Mouse (Mus musculus) forebrain, postnatal 0 days (tissue): Measurements from ENCODE around the gene Sphk1. TPM values are rescaled to one million over a fixed set of nuclear protein-coding genes. Genes with fewer than 3 reads are reported as not detected.
"Not testable (repeated sequence)": the region's sequence is repeated elsewhere in the genome, so short reads cannot be mapped to it uniquely, and the experiment has no call there.

Source experiments
- ATAC-seq: fragments of 200-750 bp; cut with Nextera tagmentation; 2 replicates; pipeline ENCODE4 v1.8.0; 2017; ENCODE audit warnings: mild to moderate bottlenecking, moderate library complexity
- DNase-seq: peaks from one replicate; pipeline ENCODE4 v3.0.0-alpha.2; 2015
- H3K27ac ChIP-seq: fragments of 300-500 bp; sonication (generic); 2 replicates; pipeline ENCODE4 v1.5.1; 2014; ENCODE audit warnings: low read depth, mild to moderate bottlenecking, antibody characterized with exemption, low read length, moderate library complexity, mixed read lengths
- H3K27me3 ChIP-seq: fragments of 300-500 bp; sonication (generic); 2 replicates; pipeline ENCODE4 v1.6.1; 2014; ENCODE audit warnings: mild to moderate bottlenecking, low read length, mixed read lengths; ENCODE audit not compliant: insufficient read depth
- H3K36me3 ChIP-seq: fragments of 300-500 bp; sonication (generic); 2 replicates; pipeline ENCODE4 v1.6.1; 2014; ENCODE audit warnings: mild to moderate bottlenecking, moderate library complexity; ENCODE audit not compliant: insufficient read depth
- H3K4me1 ChIP-seq: fragments of 300-500 bp; sonication (generic); 2 replicates; pipeline ENCODE4 v1.6.1; 2014; ENCODE audit warnings: antibody characterized with exemption; ENCODE audit not compliant: insufficient read depth
- H3K4me2 ChIP-seq: fragments of 300-500 bp; sonication (generic); 2 replicates; pipeline ENCODE4 v1.6.1; 2014; ENCODE audit warnings: low read depth, mild to moderate bottlenecking, moderate library complexity
- H3K4me3 ChIP-seq: fragments of 300-500 bp; sonication (generic); 2 replicates; pipeline ENCODE4 v1.5.1; 2014; ENCODE audit warnings: low read depth, low read length, mixed read lengths
- H3K9ac ChIP-seq: fragments of 300-500 bp; sonication (generic); 2 replicates; pipeline ENCODE4 v1.6.1; 2014; ENCODE audit warnings: mild to moderate bottlenecking
- H3K9me3 ChIP-seq: fragments of 300-500 bp; sonication (generic); 2 replicates; pipeline ENCODE4 v1.6.1; 2016; ENCODE audit warnings: low read length
- CTCF ChIP-seq: sonication (generic); IDR thresholded peaks from 2 replicates; pipeline ENCODE4 v1.5.1; 2016; ENCODE audit warnings: antibody characterized with exemption, control low read depth, low read depth
- WGBS: fragments of 180-500 bp; shearing (Covaris S2); extraction: QIAGEN DNeasy Blood & Tissue Kit; methylation state at CpG from one replicate; pipeline ENCODE4 v1.1.7; 2014; 5-methylcytosine and 5-hydroxymethylcytosine counted together
- polyA plus RNA-seq: library from polyadenylated mRNA; unstranded; fragments of >200 nt; fragmentation: Nextera tagmentation; extraction: Ambion mirVana; gene quantifications from 2 replicates; pipeline ENCODE4 v1.2.1, GENCODE M21; 2015
- total RNA-seq: library from RNA; depleted of rRNA; stranded (reverse); fragments of >200 nt; gene quantifications from 2 replicates; pipeline ENCODE4 v1.2.3, GENCODE M21; 2014

Gene Sphk1
- total and polyA plus RNA-seq, 2 experiments from 2014 or later: 10.2 to 13.8 TPM

DNA sequence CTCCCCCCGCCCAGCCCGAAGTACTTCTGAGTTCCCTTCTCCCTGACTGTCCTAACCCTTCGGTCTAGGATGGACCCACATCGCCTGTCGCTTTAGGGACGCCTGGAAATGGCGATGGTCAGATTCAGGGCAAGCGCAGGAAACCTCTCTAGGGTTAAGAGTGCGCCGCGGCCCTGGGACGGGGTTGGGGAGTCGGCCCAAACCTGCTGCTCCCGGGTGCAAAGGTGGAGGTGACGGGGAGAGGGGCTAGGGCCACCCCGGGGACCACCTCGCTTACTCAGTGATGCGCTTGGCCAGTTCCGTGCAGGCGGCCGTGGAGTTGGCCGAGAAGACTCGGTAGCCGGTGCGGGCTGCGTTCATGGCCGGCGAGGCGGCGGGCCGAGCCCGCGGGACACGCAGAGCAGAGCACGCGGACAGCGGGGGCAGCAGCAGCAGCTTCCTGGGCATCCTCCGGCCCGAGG lies 40.9 kb upstream of the Sphk1 start:
- WGBS: 2% methylated on average over 39 of the region's 39 CpGs
- H3K9me3 ChIP-seq: no peaks in the 10 kb centered on the region
- peak overlapping the region; percentile 71 for H3K4me2 ChIP-seq
- no peaks in the 10 kb centered on the region for H3K27me3 ChIP-seq
- H3K4me1 ChIP-seq: 0 out of 2 replicates have a peak, but pooled peaks cover 6% of the 10 kb centered on the region
- H3K36me3 ChIP-seq: peaks cover 27% of the 10 kb centered on the region
- H3K27ac ChIP-seq: peak overlapping the region; percentile 86
- H3K9ac ChIP-seq: peak overlapping the region; percentile 91
- ATAC-seq (peak; percentile 40), DNase-seq (peak; percentile 17)
- TF ChIP-seq CTCF: no peak
- H3K4me3 ChIP-seq: peak overlapping the region; percentile 85

DNA sequence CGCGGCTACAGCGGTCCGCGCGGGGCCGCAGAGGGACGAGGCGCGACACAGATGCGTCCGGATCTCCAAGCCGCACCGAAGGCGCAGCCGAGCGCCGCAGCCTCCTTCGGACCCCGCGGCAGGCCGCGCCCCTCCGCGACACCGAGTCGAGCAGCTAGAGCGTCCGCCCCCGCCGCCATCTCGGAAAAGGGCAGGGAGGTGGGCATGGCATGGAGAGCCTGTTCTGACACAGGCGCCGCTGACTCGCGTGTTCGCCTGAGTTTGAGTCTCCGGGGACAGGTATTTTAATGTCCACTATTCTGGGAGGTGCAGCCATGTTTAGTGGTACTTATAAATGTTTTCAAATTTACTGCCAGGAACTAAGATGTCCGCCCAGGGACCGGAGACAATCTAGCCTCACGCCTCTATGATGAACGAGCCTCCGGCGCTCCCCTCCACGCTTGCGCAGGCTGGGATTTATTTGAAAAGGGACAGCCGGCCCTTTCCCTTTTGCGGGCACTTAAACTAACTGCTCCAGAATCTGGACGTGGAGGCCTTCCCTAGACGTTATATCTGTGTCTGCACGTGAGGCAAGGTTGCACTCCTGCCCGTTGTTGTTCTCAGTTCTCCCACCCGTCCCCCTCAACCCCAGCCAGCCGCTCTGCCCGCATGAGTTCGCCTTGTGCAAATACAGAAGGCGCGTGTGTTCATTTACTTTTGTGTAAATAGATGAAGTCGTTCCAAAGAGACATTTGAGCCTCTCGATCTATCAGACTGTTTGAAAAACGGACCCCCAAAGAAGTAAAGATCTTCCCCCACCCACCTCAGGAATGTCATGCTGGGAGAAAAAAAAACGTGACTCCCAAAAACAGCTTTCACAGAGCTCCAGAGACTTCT lies 40.3 kb upstream of the Sphk1 start:
- ATAC-seq (peak; percentile 96), DNase-seq (peak; percentile 95)
- Histone ChIP-seq H3K9me3 (no peaks in the 10 kb centered on the region), H3K36me3 (peaks cover 20% of the 10 kb centered on the region), H3K27ac (peak overlapping the region; percentile 86), H3K9ac (peak overlapping the region; percentile 91), H3K4me3 (peak overlapping the region; percentile 85), H3K27me3 (no peaks in the 10 kb centered on the region), H3K4me2 (peak overlapping the region; percentile 71), H3K4me1 (0 out of 2 replicates have a peak, but pooled peaks cover 6% of the 10 kb centered on the region)
- WGBS: 3% methylated on average over 61 of the region's 62 CpGs
- TF ChIP-seq CTCF: peak; percentile 12; the same call in 1 of the 2 replicates

DNA sequence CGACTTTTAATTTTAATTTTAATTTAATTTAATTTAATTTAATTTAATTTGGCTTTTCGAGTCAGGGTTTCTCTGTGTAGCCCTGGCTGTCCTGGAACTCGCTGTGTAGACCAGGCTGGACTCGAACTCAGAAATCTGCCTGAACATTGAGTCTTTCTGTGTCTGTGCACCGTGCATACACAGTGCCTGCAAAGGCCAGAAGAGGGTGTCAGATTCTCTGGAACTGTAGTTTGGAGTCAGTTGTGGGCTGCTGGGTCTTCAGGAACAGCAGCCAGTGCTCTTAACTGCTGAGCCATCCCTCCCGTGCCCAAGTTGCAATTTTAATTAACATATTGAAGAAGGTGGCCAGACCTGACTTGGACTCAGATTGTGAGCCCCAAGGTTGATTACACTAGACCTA lies 39.4 kb upstream of the Sphk1 start:
- no peak for DNase-seq
- TF ChIP-seq CTCF: peak; percentile 5; the same call in 1 of the 2 replicates
- 0 out of 2 replicates have a peak, but pooled peaks cover 6% of the 10 kb centered on the region for H3K4me1 ChIP-seq
- no peak overlapping the region for H3K27ac ChIP-seq
- ATAC-seq: no peak
- no peaks in the 10 kb centered on the region for H3K9me3 ChIP-seq
- H3K9ac ChIP-seq: no peak overlapping the region
- H3K4me2 ChIP-seq: no peak overlapping the region
- H3K36me3 ChIP-seq: peaks cover 11% of the 10 kb centered on the region
- H3K4me3 ChIP-seq: no peak overlapping the region
- no peaks in the 10 kb centered on the region for H3K27me3 ChIP-seq
- 77% methylated on average over 6 of the region's 6 CpGs for WGBS

DNA sequence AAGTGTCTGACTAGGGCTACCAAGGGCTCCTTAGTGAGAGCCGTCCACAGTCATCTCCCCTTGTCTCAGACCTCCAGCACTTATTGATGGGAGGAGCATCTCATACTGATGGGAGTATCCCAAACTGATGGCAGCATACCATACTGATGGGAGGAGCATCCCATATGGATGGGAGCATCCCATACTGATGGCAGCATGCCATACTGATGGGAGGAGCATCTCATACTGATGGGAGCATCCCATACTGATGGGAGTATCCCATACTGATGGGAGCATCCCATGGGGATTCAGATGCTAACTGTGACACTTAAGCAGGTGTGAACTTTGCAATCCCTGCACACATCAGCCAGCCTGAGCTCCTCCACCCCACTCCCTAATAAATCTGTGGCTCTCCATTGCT lies 38.2 kb upstream of the Sphk1 start:
- H3K27ac ChIP-seq, H3K9ac ChIP-seq, H3K4me2 ChIP-seq, ATAC-seq, H3K36me3 ChIP-seq, H3K9me3 ChIP-seq, H3K27me3 ChIP-seq, DNase-seq, H3K4me1 ChIP-seq, H3K4me3 ChIP-seq: not testable (repeated sequence)
- WGBS: 62% methylated on average over 1 of the region's 1 CpGs

DNA sequence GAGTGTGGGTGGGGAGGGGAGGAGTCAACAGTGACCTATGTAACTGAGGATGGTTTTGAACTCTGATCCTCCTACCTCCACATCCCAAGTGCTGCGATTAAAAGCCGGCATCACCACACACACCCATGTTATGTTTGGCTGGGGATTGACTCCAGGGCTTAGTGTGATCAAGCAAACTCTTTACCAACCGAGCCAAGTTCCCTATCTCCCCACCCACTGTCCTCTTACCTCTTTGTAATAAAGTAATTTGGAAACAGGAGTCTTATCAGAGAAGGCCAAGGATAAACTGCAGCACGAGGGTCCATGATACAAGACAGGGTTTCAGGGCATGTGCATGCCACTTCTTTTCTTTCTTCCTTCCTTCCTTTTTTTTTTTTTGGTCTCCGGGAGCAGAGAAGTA lies 37.5 kb upstream of the Sphk1 start:
- 83% methylated on average over 5 of the region's 5 CpGs for WGBS
- Histone ChIP-seq H3K9ac (no peak overlapping the region), H3K4me3 (no peak overlapping the region), H3K27ac (no peak overlapping the region), H3K9me3 (no peaks in the 10 kb centered on the region), H3K27me3 (no peaks in the 10 kb centered on the region), H3K36me3 (no peaks in the 10 kb centered on the region), H3K4me2 (no peak overlapping the region), H3K4me1 (0 out of 2 replicates have a peak, but pooled peaks cover 6% of the 10 kb centered on the region)
- DNase-seq: no peak
- TF ChIP-seq CTCF: no peak
- no peak for ATAC-seq

DNA sequence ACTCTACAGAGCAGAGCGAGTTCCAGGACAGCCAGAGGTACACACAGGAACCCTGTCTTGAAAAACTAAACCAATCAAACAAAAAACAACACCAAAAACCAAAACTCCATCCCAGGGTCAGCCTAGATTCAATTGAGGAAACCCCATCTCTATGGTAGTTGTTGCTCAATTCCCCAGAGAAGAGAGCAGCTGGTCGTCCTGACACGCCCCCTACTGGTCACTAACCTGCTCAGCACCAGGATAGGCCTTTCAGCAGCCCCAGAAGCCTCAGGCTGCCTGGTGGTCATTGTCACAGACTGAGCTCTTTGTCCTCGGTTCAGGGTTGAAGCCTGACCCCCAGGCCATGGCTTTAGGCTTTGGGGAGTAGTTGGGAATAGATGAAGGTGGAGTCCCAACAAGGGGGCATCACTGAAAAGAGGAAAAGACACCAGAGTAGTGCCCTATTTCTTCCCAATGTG lies 36.9 kb upstream of the Sphk1 start, which contains the start of gene Prpsap1:
Prpsap1 (minus strand) TSS at position 408 of the 458 bp plus-strand sequence.
- 22% methylated on average over 4 of the region's 4 CpGs for WGBS
- no peak for ATAC-seq
- Histone ChIP-seq H3K9ac (no peak within 1 kb of the TSS), H3K4me3 (no peak within 1 kb of the TSS), H3K4me2 (no peak within 1 kb of the TSS), H3K36me3 (no peaks in the 10 kb centered on the region), H3K4me1 (0 out of 2 replicates have a peak, but pooled peaks cover 6% of the 10 kb centered on the region), H3K27ac (no peak within 1 kb of the TSS), H3K9me3 (no peaks in the 10 kb centered on the region), H3K27me3 (no peaks in the 10 kb centered on the region)
- TF ChIP-seq CTCF: peak; percentile 62
- no peak for DNase-seq
